Mouse (Mus musculus) gastrocnemius, adult 2 months (tissue): ENCODE measurements around the gene Dffb. TPM values are rescaled to one million over a fixed set of nuclear protein-coding genes. Genes with fewer than 3 reads are reported as not detected.

Experiments used
- DNase-seq: peaks from one replicate; pipeline ENCODE4 v3.0.0; 2022
- H3K27ac ChIP-seq: fragments of 200-600 bp; 2 replicates; pipeline ENCODE4 v1.8.1; 2022; ENCODE audit warnings: mild to moderate bottlenecking
- H3K4me3 ChIP-seq: fragments of 200-600 bp; 2 replicates; pipeline ENCODE4 v1.8.1; 2022; ENCODE audit warnings: mild to moderate bottlenecking, moderate library complexity
- CTCF ChIP-seq: fragments of 200-600 bp; IDR thresholded peaks from 2 replicates; pipeline ENCODE4 v1.8.1; 2022; ENCODE audit warnings: antibody characterized with exemption, mild to moderate bottlenecking, moderate library complexity
- intact Hi-C: fragments of 180-260 bp; cut with DNase I; formaldehyde crosslinking; loops from one replicate; pipeline ENCODE4 v1.15.1; 2025
- total RNA-seq, 2 experiments: library from RNA; stranded (reverse); gene quantifications; 2 replicates each; pipeline ENCODE4 v1.2.3; 2021

The Dffb gene
- total RNA-seq, 2 experiments from 2014 or later, result 1.0 to 2.6 TPM

DNA sequence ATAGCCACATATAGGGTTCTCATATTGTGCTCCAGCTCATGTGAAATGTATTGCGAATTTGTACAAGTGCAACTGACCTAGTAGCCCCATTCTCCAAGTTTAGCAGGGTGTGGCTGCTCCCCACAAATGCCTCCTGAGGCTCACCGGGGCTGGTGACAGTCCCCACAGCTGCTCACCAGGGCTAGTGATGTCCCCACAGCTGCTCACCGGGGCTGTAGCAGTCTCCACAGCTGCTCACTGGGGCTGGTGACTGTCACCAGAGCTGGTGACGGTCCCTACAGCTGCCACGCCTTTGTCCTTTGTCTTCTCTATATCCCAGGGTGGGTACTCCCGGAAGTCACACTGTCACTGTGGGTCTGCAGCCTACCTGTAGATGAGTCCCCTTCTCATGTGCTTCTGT lies 31.3 kb upstream of the Dffb start:
- Histone ChIP-seq H3K4me3 (no peak overlapping the region), H3K27ac (no peak overlapping the region)
- intact Hi-C loops, result no loop called here
- no peak for TF ChIP-seq CTCF
- no peak for DNase-seq

DNA sequence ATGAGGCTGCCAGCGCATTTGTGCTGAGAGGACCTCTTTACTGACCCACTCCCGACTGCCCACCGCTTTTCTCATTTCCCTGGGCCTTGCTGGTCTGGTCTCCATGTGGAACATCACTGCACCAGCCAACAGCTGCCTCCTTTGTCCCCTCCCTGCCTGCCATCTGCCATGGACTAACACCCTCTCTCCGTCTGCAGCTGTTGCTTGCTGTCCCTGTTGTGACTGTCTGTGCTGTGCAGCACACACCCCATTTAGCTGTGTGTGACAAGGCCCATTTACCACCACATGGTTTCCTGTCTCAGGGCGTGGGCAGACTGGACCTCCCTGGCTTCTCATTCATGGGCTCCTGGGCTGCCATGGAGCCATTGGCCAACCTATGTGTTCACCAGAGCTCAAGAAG lies 30.6 kb upstream of the Dffb start:
- intact Hi-C loops, result no loop called here
- Histone ChIP-seq H3K4me3 (no peak overlapping the region), H3K27ac (no peak overlapping the region)
- TF ChIP-seq CTCF, result no peak
- no peak for DNase-seq

DNA sequence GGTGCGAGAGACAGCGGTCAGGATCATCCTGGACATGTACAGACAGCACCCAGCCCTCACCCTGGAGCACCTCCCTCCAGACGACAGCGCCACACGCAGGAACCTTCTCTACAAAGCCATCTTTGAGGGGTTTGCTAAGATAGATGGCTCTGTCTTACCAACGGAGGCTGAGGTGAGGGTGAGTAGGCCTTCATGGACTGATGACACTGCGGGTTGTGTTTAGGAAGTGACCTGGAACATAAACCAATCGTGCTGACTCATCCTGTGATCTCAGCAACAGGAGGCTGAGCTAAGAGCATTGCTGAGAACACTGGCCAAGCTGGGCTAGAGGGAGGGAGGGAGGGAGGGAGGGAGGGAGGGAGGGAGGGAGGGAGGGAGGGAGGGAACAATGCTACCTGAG lies 18.6 kb upstream of the Dffb start:
- no peak for DNase-seq
- Histone ChIP-seq H3K27ac (no peak overlapping the region), H3K4me3 (no peak overlapping the region)
- TF ChIP-seq CTCF, result no peak
- intact Hi-C loops, result no loop called here

DNA sequence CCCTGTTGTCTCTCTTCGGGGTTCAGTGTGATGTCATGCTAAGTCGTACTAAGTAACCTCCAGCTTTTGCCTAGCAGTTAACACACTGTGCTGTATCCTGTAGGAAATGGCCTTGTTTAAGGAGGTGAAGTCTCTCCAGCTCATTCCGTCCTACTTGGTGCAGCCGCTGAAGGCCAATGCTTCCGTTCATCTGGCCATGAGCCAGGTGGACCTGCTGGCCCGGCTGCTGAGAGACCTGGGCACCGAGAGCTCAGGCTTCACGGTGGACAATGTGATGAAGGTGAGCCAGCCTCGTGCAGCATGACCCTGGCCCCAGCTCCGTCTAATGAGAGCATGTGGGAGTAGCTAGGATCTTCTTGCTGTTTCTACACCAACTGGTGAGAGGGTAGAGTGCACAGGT lies 17.8 kb upstream of the Dffb start:
- Histone ChIP-seq H3K27ac (no peak overlapping the region), H3K4me3 (no peak overlapping the region)
- no peak for TF ChIP-seq CTCF
- no peak for DNase-seq
- intact Hi-C loops, result no loop called here

DNA sequence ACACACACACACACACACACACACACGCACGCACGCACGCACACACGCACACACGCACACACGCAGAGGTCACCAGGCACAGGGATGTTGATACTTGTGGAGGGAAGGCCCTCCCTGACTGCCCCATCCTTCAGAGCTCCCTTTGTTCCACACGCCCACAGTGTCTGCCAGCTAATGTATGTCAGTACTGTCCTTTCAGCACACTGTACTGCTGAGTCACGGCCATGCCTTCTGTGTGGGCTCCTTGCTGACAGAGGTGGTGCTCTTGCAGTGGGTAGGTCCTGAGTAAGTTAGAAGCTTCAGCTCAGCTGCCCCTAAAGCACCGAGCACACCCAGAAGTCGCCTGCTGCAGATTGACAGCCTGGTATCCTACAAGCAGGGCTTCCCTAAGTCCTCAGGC lies 5.5 kb upstream of the Dffb start:
- no peak for DNase-seq
- H3K27ac ChIP-seq, result no peak overlapping the region
- no peak overlapping the region for H3K4me3 ChIP-seq
- no peak for TF ChIP-seq CTCF
- intact Hi-C loops, result no loop called here

DNA sequence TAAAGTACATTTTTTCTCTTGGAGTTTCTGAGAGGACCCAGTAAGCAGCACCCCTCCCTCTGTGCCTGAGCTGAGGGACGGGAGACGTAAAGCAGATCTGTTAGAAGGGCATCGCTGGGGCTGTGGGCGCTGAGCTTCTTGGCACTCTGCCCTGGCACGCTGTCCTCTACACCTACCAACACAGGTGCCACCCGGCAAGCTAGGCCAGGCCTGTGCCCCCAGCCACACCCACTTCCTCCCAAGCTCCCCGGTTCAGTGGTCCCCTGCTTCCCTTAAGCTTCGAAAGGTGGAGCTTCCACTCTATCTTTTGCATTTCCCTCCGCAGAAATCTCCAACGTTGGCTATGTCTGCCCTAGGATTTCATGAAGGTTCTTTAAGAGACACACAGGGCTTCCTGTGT lies 4.3 kb upstream of the Dffb start:
- Histone ChIP-seq H3K4me3 (no peak overlapping the region), H3K27ac (no peak overlapping the region)
- TF ChIP-seq CTCF, result no peak
- intact Hi-C loops, result no loop called here
- DNase-seq, result no peak

DNA sequence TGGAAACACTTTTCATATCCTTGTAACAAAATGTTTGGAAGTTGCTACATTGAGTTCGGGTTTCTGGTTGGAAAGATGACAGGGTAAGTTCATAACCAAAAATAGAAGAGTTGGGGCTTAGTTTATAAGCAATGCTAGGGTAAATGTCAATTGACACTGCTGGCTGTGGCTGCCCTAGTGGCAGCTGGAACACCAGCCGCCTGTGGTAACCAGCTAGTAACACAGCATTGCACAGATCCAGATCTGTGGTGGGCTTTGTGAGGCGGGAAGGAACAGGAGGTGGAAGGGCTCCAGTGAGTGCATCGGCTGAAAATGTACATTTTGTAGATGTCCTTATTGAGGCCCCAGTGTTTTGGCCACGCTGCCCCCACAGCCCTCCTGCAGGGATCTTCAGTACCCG lies 842 bp upstream of the Dffb start:
- H3K27ac ChIP-seq, result peak overlapping the region; percentile 88
- H3K4me3 ChIP-seq, result peak overlapping the region; percentile 77
- no peak for DNase-seq
- TF ChIP-seq CTCF, result no peak
- intact Hi-C loops, result loop anchor here (2.0 kb wide), 1 partner anchor 35 kb away; the partner anchor contains the start of gene Lrrc47

DNA sequence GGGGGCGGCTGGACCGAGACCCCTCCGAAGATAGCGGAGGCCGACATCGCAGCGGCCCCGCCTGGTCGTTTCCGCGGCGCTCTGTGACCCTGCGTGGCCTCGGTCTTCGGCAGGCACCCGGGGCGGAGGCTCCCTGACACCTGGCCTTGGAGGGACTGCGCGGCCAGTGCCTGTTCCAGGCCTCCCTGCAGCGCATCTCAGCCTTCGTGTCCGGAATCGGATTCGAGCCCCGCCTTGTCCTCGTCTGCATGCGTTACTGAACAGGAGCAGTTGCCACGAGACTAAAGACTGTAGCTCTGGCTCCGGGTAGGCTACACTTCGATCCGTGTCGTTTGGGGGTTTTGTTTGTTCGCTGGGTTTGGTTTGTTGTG lies 351 bp upstream of the Dffb start:
- H3K4me3 ChIP-seq, result peak overlapping the region; percentile 77
- intact Hi-C loops, result loop anchor here (2.0 kb wide), 1 partner anchor 36 kb away; the partner anchor contains the start of gene Lrrc47
- DNase-seq, result no peak
- peak overlapping the region; percentile 88 for H3K27ac ChIP-seq
- no peak for TF ChIP-seq CTCF

DNA sequence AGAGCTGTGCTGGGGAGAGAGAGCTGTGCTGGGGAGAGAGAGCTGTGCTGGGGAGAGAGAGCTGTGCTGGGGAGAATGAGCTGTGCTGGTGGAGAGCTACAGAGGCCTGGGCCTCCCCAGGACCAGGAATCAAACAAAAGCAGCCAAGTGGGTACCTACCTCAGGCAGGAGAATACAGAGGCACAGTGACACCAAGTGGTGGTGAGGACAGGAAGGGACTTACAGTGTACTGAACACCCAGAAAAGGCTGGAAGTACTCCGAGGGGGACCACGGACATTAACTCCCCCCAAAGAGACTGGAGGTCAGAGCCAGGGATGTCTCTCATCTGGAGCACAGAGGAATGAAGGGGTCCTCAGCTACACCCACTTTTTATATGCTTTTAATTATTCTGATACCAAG lies 6.9 kb downstream of the Dffb start:
- H3K4me3 ChIP-seq, result no peak overlapping the region
- no peak for TF ChIP-seq CTCF
- DNase-seq, result no peak
- no peak overlapping the region for H3K27ac ChIP-seq
- intact Hi-C loops, result loop anchor here (10.0 kb wide), 1 partner anchor 197 kb away; the partner anchor contains the start of gene Tprgl

DNA sequence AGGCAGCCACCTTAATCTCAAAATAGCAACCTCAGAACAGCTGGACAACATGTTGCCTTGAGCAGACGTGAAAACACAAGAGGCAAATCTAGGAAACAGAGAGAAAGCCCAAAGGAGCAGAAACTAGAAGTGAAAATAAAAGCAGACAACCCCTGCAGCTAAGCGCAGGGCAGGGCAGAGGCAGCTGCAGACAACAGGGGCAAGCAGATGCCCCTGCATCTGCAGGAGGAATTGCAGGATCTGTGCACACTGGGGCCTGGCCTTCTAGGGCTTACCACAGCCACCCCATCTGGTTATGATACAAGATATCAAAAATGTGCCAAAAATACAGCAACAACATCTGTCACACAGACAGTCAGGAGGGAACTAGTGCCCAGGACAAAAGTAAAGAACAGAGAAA lies 7.4 kb downstream of the Dffb start:
- intact Hi-C loops, result loop anchor here (10.0 kb wide), 1 partner anchor 197 kb away; the partner anchor contains the start of gene Tprgl
- Histone ChIP-seq H3K4me3 (no peak overlapping the region), H3K27ac (no peak overlapping the region)
- no peak for TF ChIP-seq CTCF
- no peak for DNase-seq

DNA sequence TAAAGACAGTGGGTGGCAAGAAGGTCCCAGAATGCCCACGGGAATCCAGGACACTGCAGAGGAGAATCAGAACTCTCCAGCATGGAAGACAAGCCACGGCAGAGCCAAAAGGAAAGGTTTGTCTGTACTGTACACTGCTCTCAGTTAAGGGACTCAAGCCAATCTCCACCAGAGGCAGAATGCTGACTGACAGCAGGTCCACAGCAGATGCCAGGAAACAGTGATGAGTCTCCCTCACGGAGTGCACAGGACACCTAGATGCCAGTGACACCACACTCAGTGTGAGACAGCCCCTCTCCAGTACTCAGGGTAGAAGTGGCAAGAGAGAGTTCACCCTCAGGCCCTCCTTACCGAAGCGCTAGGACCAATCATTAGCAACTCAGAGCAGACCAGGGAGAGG lies 8.3 kb downstream of the Dffb start:
- Histone ChIP-seq H3K4me3 (no peak overlapping the region), H3K27ac (no peak overlapping the region)
- intact Hi-C loops, result loop anchor here (10.0 kb wide), 1 partner anchor 198 kb away; the partner anchor contains the start of gene Tprgl
- no peak for TF ChIP-seq CTCF
- no peak for DNase-seq

DNA sequence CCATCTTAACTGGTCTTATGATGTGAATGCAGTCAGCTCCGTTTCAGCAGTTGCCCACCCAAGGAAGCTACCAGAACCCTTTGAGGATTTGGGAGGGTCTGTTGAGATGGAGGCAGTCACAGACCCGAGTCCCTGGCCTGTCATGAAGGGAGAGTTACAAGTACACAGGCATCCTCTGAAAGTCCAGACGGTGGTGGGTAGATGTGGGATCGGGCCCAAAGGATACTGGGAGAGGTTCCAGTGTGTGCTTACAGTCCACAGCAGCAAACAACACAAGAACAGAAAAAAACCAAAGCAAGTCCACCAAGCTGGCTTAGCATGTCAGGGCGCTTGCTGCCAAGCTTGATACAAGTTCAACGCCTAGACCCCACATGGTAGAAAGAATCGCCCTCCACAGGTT lies 12.3 kb downstream of the Dffb start:
- DNase-seq, result no peak
- H3K27ac ChIP-seq, result no peak overlapping the region
- no peak overlapping the region for H3K4me3 ChIP-seq
- no peak for TF ChIP-seq CTCF
- intact Hi-C loops, result loop anchor here (10.0 kb wide), 1 partner anchor 202 kb away; the partner anchor contains the start of gene Tprgl

DNA sequence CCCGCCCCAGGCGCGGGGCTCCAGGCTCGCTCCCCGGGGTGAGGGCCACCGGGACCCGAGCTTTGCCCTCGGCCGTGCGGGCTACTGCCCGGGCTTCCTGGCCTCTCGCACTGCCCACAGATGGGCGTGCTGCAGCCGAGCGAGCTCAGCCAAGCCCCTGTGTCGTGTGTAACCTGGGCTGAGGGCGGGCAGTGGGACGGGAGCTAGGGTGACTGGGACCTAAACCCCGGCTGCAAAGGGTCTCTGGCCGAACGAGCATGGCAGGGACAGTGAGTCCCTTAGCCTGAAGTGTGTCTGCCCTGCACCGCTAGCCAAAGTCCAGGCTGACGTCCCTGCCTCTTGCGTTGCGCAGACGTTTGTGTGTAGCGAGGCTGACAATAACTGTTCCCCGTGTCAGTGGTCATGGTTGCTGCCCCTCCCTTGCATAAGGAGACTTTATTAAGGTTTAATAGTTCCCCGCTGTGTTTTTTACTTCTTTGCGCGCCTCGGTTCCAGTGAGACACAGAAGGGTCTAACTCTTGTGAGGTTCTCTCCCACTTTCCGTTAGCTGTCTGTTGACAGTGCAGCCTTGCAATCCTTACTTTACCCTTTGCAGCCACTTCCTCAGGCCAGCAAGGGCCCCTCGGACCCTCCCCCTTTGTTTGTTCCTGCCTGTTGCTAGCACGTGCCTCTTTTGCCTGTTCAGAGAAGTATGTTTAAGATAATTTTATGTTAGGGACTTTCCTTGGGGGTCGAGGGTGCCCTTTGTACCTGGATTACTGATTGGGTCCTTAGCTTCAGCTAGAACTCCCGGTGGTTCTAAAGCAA lies 17.3 kb downstream of the Dffb start:
- peak overlapping the region; percentile 89 for H3K27ac ChIP-seq
- DNase-seq, result no peak
- intact Hi-C loops, result no loop called here
- TF ChIP-seq CTCF, result no peak
- peak overlapping the region; percentile 78 for H3K4me3 ChIP-seq
